Mouse (Mus musculus): Measurements from ENCODE around the gene Dhrs4. TPM values are rescaled to one million over a fixed set of nuclear protein-coding genes. Genes with fewer than 3 reads are reported as not detected.

Dhrs4 gene
- polyA plus RNA-seq, 1 experiment = 45.9 TPM

DNA sequence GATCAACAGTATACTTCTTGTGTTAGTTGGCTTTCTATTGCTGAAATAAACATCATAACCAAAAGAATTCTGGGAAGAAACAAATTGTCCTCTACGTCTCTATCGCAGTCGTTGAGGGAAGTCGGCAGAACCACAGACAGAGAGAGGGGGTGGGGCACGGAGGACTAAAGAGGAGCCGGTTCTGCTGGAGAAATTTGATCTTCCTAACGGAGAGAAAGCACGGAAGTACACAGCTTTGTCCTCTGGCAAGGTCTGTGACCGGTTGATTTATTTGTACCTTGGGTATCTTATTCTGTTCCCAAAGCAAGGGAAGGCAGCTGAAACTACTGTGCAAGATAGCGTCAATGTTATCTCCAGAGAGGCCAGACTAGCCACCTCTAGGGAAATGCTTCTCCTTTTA, 7.8 kb upstream of the Dhrs4 start:
- Histone ChIP-seq H3K27me3 (ENCODE audit: control insufficient read depth, insufficient read depth, insufficient read length) (peaks cover 39% of the 10 kb centered on the region), H3K36me3 (ENCODE audit: control insufficient read depth, insufficient read depth) (no peaks in the 10 kb centered on the region), H3K79me3 (ENCODE audit: low read depth) (no peaks in the 10 kb centered on the region), H3K4me3 (ENCODE audit: insufficient read depth, poor library complexity, severe bottlenecking) (no peak overlapping the region), H3ac (ENCODE audit: control insufficient read depth, insufficient read length, low read depth) (no peak overlapping the region), H3K79me2 (ENCODE audit: control insufficient read depth, insufficient read depth) (no peaks in the 10 kb centered on the region)
- TF ChIP-seq FOSL1 (IDR thresholded peaks at IDR 0.05; ENCODE audit: insufficient read depth, low read length, poor library complexity, severe bottlenecking) (no peak), MYOD1 (IDR thresholded peaks at IDR 0.05; ENCODE audit: control insufficient read depth, insufficient read length, low read depth) (no peak), CTCF (IDR thresholded peaks at IDR 0.05; ENCODE audit: control insufficient read depth, insufficient read depth, insufficient read length) (no peak), MYOG (IDR thresholded peaks at IDR 0.05; ENCODE audit: control insufficient read depth, extremely low read depth, insufficient read length) (no peak), MAX (IDR thresholded peaks at IDR 0.05) (no peak), CEBPB (IDR thresholded peaks at IDR 0.05; ENCODE audit: low read depth) (no peak)

GRCm38 (mm10) chr14:55475654-55476053, 2.9 kb upstream of the Dhrs4 start:
- no peak overlapping the region for H3ac ChIP-seq (ENCODE audit: control insufficient read depth, insufficient read length, low read depth)
- H3K4me3 ChIP-seq (ENCODE audit: insufficient read depth, poor library complexity, severe bottlenecking) = no peak overlapping the region
- H3K36me3 ChIP-seq (ENCODE audit: control insufficient read depth, insufficient read depth) = no peaks in the 10 kb centered on the region
- H3K79me3 ChIP-seq (ENCODE audit: low read depth) = no peaks in the 10 kb centered on the region
- TF ChIP-seq MYOD1 (IDR thresholded peaks at IDR 0.05; ENCODE audit: control insufficient read depth, insufficient read length, low read depth) (no peak), CEBPB (IDR thresholded peaks at IDR 0.05; ENCODE audit: low read depth) (no peak), CTCF (IDR thresholded peaks at IDR 0.05; ENCODE audit: control insufficient read depth, insufficient read depth, insufficient read length) (no peak), FOSL1 (IDR thresholded peaks at IDR 0.05; ENCODE audit: insufficient read depth, low read length, poor library complexity, severe bottlenecking) (no peak), MAX (IDR thresholded peaks at IDR 0.05) (no peak), USF1 (IDR thresholded peaks at IDR 0.05; ENCODE audit: low read depth) (no peak), MYOG (IDR thresholded peaks at IDR 0.05; ENCODE audit: control insufficient read depth, extremely low read depth, insufficient read length) (no peak)
- H3K27me3 ChIP-seq (ENCODE audit: control insufficient read depth, insufficient read depth, insufficient read length) = peaks cover 5% of the 10 kb centered on the region
- H3K79me2 ChIP-seq (ENCODE audit: control insufficient read depth, insufficient read depth) = no peaks in the 10 kb centered on the region

- Histone ChIP-seq H3K36me3 (ENCODE audit: control insufficient read depth, insufficient read depth) (no peaks in the 10 kb centered on the region), H3K79me2 (ENCODE audit: control insufficient read depth, insufficient read depth) (no peaks in the 10 kb centered on the region), H3K27me3 (ENCODE audit: control insufficient read depth, insufficient read depth, insufficient read length) (no peaks in the 10 kb centered on the region), H3K79me3 (ENCODE audit: low read depth) (no peaks in the 10 kb centered on the region), H3ac (ENCODE audit: control insufficient read depth, insufficient read length, low read depth) (no peak overlapping the region), H3K4me3 (ENCODE audit: insufficient read depth, poor library complexity, severe bottlenecking) (no peak overlapping the region)
- TF ChIP-seq MAX (IDR thresholded peaks at IDR 0.05) (no peak), MYOD1 (IDR thresholded peaks at IDR 0.05; ENCODE audit: control insufficient read depth, insufficient read length, low read depth) (peak; percentile 95)
Observed at GRCm38 (mm10) chr14:55477421-55477820, 1.1 kb upstream of the Dhrs4 start.

- Histone ChIP-seq H3K36me3 (ENCODE audit: control insufficient read depth, insufficient read depth) (no peaks in the 10 kb centered on the region), H3ac (ENCODE audit: control insufficient read depth, insufficient read length, low read depth) (no peak overlapping the region), H3K79me2 (ENCODE audit: control insufficient read depth, insufficient read depth) (no peaks in the 10 kb centered on the region), H3K4me3 (ENCODE audit: insufficient read depth, poor library complexity, severe bottlenecking) (no peak overlapping the region), H3K27me3 (ENCODE audit: control insufficient read depth, insufficient read depth, insufficient read length) (no peaks in the 10 kb centered on the region), H3K79me3 (ENCODE audit: low read depth) (no peaks in the 10 kb centered on the region)
- TF ChIP-seq CEBPB (IDR thresholded peaks at IDR 0.05; ENCODE audit: low read depth) (no peak), FOSL1 (IDR thresholded peaks at IDR 0.05; ENCODE audit: insufficient read depth, low read length, poor library complexity, severe bottlenecking) (no peak), MYOG (IDR thresholded peaks at IDR 0.05; ENCODE audit: control insufficient read depth, extremely low read depth, insufficient read length) (no peak), USF1 (IDR thresholded peaks at IDR 0.05; ENCODE audit: low read depth) (no peak)
Observed at GRCm38 (mm10) chr14:55477829-55478228, 729 bp upstream of the Dhrs4 start.

- no peak overlapping the region for H3ac ChIP-seq (ENCODE audit: control insufficient read depth, insufficient read length, low read depth)
- no peaks in the 10 kb centered on the region for H3K79me3 ChIP-seq (ENCODE audit: low read depth)
- TF ChIP-seq CEBPB (IDR thresholded peaks at IDR 0.05; ENCODE audit: low read depth) = no peak
- TF ChIP-seq USF1 (IDR thresholded peaks at IDR 0.05; ENCODE audit: low read depth) = no peak
- TF ChIP-seq MYOD1 (IDR thresholded peaks at IDR 0.05; ENCODE audit: control insufficient read depth, insufficient read length, low read depth) = no peak
- TF ChIP-seq MAX (IDR thresholded peaks at IDR 0.05) = no peak
- TF ChIP-seq MYOG (IDR thresholded peaks at IDR 0.05; ENCODE audit: control insufficient read depth, extremely low read depth, insufficient read length) = no peak
- TF ChIP-seq CTCF (IDR thresholded peaks at IDR 0.05; ENCODE audit: control insufficient read depth, insufficient read depth, insufficient read length) = no peak
- no peak for TF ChIP-seq FOSL1 (IDR thresholded peaks at IDR 0.05; ENCODE audit: insufficient read depth, low read length, poor library complexity, severe bottlenecking)
- no peaks in the 10 kb centered on the region for H3K36me3 ChIP-seq (ENCODE audit: control insufficient read depth, insufficient read depth)
- no peaks in the 10 kb centered on the region for H3K27me3 ChIP-seq (ENCODE audit: control insufficient read depth, insufficient read depth, insufficient read length)
- H3K79me2 ChIP-seq (ENCODE audit: control insufficient read depth, insufficient read depth) = no peaks in the 10 kb centered on the region
- H3K4me3 ChIP-seq (ENCODE audit: insufficient read depth, poor library complexity, severe bottlenecking) = no peak overlapping the region
Observed at GRCm38 (mm10) chr14:55479629-55480028, 1.1 kb downstream of the Dhrs4 start.

DNA sequence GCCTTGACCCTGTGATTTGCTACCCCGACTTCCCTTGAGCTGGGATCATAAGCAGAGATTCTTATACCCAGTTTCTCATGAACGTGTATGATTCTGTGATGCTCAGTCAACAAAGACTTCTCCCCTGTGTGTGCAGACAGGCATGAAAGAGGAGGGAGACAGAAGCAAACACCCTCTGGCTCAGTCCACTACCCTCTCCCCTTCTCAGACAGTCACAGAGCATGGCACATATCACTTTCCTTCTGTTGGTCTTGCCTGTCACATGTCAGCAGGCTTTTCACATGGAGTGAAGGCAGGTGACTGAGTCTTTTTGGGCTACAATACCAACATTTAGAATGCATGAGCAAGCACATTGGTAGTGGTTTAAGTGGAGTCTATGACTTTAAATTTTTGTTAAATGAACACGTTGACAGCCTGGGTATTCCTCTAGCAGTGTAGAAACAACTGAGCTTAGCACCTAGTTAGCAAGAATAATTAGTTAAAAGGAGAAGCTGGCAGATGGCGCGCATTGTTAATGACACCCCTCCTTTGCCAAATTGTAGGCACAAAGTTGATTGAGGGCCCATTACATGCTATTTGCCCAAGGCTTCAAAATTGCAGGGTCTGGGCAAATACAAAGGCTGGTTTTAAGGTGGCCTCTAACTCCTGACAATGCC, 6.0 kb downstream of the Dhrs4 start:
- Histone ChIP-seq H3K36me3 (ENCODE audit: control insufficient read depth, insufficient read depth) (no peaks in the 10 kb centered on the region), H3K27me3 (ENCODE audit: control insufficient read depth, insufficient read depth, insufficient read length) (no peaks in the 10 kb centered on the region), H3K79me3 (ENCODE audit: low read depth) (no peaks in the 10 kb centered on the region), H3K4me3 (ENCODE audit: insufficient read depth, poor library complexity, severe bottlenecking) (no peak overlapping the region), H3K79me2 (ENCODE audit: control insufficient read depth, insufficient read depth) (no peaks in the 10 kb centered on the region), H3ac (ENCODE audit: control insufficient read depth, insufficient read length, low read depth) (no peak overlapping the region)
- no peak for TF ChIP-seq CEBPB (IDR thresholded peaks at IDR 0.05; ENCODE audit: low read depth)
- no peak for TF ChIP-seq FOSL1 (IDR thresholded peaks at IDR 0.05; ENCODE audit: insufficient read depth, low read length, poor library complexity, severe bottlenecking)
- TF ChIP-seq MAX (IDR thresholded peaks at IDR 0.05) = no peak
- TF ChIP-seq MYOG (IDR thresholded peaks at IDR 0.05; ENCODE audit: control insufficient read depth, extremely low read depth, insufficient read length) = no peak
- TF ChIP-seq CTCF (IDR thresholded peaks at IDR 0.05; ENCODE audit: control insufficient read depth, insufficient read depth, insufficient read length) = no peak
- TF ChIP-seq USF1 (IDR thresholded peaks at IDR 0.05; ENCODE audit: low read depth) = no peak
- no peak for TF ChIP-seq MYOD1 (IDR thresholded peaks at IDR 0.05; ENCODE audit: control insufficient read depth, insufficient read length, low read depth)
